Mouse (Mus musculus) heart, postnatal 4 days (tissue): Measurements from ENCODE around the gene Rab38. TPM values are rescaled to one million over a fixed set of nuclear protein-coding genes. Genes with fewer than 3 reads are reported as not detected.

Source experiments
- DNase-seq: peaks from one replicate; pipeline ENCODE4 v3.0.0; 2021
- total RNA-seq, 2 experiments: library from RNA; stranded (reverse); gene quantifications; 2 replicates each; pipeline ENCODE4 v1.2.3; 2021

Gene Rab38
- total RNA-seq, 2 experiments from 2014 or later, result 0.61 TPM; not detected in 1

DNA sequence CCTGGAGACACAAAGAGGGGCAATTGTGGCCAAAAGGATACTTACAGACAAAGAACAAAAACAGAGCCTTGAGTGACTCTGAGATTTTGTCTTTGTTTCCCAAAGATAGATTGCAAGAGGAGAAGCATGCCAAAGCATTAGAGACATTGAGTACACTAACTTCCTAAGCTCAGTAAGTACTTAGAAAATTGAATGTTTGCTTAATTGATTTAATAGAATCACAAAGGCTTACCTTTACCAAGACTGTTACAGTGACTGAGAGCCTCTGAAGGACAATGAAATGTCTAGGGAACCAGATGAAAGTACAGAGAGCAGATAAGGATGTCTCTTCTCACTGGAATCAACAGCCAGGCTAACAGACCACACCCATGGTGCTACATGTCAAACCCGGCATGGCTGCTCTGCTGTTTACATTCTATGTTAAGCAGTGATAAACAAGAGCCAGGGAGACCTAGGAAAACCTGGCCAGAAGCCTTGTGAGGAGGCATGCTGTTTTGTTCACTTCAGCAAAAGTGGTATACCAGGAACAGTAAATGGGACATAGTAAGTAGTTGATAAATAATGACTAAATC lies 97.1 kb downstream of the Rab38 start:
- DNase-seq, result no peak

DNA sequence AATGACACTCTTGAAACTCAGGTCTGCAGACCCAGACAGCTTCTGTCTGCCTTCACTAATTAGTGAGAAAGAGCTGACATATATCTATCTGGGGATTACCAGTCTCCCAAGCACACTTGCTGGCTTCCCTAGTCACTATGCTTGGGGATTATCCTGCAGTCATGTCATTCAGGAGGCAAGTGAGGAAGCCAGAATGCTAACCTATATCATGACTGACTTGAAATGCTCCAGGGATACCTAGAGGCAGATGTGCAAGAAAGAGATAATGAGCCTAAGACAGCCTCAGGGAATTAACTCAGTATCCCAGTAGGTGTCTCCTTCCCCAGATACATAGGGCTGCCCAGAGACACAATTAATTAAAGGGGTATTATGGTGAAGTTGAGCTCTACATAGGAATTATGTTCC lies 106.1 kb downstream of the Rab38 start:
- no peak for DNase-seq

DNA sequence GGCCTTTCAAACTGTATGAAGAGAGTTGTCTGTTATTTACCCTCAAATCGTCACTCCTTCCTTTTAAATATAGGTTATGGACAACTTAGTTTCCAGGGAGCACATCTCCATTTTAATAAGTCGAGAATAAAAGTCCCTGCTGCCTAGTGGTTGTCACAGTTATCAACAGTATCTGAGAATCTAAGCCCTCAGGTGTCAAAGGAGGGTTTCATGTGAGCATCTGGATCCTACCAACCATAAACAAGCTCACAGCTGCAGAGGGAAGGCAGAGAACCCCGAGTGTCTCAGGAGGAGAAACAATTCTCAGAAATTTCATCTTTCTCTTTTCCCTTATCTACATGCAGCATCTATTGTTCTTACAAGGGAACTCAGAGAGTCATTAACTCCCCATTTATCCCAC lies 106.7 kb downstream of the Rab38 start:
- DNase-seq, result no peak

Other genes starting within 250 kb of the Rab38 start
- 10 to 100 TPM; 27.2 to 28.5 TPM for gene Ctsc, start 152.2 kb upstream of the Rab38 start, total RNA-seq